Mouse (Mus musculus) layer of hippocampus, adult 9-10 months (tissue): ENCODE data around the gene Mpl.

Experiments used
- DNase-seq: peaks from one replicate; pipeline ENCODE4 v3.0.0; 2022; ENCODE audit warnings: low spot score

The Mpl gene

DNA sequence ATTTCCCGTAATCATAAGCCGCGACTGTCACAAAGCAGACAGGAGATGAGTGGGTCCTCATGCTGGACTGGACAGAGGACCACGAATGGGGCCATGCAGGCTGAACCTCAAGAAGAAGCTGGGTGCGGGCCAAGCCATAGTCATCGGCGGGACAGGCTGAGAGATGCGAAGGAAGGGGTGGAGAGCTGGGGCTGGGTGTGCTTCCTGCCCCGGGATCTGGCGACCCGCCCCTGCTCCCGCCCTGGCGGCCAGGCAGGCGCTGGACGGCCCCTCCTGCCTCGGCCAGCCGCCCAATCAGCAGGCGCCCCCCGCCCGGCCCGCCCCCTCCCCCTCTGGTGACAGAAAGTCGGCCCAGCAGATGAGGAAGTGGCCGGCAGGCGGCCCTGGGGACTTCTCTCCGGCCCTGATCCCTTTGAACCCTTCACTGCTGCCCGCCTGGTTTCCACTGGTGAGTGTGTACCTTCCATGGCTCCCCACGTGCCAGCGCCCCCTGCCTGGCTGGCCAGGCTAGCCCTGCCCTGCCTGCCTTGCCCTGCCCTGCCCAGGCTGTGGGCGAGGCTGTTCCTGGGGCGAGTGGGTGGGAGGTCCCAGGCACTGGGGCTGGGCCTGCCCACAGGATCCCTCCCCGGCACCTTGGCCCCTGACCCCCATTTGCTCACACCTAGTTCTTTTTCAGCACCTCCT, 29.4 kb downstream of the Mpl start, which contains the start of gene Elovl1:
TSS of gene Elovl1 (plus strand) at position 326 of the 684 bp plus-strand sequence.
- peak; percentile 38 for DNase-seq

DNA sequence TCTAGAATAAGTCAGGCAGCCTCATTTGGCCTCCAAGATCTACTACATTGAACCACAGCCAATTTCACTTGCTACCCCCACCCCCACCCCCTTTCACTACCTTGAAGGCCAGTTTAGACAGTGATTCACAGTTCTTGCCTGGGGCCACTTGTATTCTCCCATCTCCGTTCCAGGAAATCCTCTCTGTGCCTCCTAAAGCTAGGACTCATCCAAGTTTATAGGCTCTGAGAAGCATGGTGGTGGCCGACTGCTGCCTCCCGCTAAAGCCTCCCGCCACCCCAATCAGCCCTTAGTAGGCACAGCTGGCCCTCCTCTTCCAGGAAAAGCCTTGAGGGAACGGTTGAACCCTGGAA, 29.9 kb downstream of the Mpl start:
- DNase-seq: no peak

DNA sequence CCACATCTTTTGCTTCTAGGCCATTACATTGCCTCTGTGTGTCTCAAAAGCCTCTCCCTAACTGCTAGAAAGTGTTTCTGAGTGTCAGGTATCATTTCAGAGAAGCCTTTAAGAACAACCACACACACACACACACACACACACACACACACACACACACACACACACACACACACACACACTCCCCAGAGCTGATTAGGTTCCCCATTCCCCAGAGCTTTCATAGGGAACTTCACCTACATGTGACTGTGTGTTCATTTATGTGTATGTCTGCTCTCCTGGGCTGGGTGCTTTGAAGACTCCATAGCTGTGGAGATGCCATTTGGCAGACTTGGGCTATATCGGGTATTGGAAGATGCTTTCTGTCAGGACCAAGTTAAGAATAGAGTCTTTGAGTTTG, 31.9 kb downstream of the Mpl start:
- no peak for DNase-seq

DNA sequence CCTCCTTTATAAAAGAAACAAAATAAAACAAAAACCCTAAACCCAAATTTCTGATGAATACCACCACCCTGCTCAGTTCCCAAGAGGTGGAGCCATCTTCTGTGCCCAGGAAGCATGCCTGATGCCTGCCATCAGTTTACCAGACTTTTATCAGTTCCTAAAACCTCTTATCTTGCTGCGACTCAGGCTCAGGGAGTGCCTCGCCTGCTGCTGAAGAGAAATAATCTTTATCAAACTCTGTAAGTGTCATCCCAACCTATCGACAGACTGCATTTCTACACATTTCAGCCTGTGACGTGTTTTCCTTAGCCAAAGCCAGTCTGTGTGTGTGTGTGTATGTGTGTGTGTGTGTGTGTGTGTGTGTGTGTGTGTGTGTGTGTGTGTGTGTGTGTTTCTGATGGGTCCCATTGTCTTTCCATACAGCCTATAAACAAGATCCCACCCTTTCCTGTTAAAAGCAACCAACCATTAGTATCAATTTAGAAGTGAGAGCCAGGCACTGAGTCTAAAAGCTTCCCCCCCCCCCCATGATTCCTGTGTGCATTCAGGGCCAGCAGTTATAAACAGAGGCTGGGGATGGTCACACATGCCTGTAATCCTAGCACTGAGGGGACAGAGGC, 32.7 kb downstream of the Mpl start:
- DNase-seq: no peak

DNA sequence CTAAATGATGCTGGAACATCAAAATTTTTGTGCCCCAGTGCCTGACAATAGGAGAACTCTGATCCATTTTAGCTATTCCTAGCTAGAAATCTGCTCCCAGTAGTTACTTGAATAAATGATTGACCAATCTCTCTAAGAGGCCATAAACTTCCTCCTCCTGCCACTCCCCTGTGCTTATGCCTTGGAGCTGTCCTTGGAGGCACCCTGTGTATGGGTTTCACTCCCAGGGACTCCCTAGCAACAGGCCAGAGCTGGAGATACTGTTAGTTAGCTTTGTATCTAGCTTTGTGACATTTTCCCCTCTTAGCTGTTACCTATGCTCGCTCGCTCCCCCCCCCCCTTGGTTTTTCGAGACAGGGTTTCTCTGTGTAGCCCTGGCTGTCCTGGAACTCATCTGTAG, 35.9 kb downstream of the Mpl start:
- DNase-seq: no peak

DNA sequence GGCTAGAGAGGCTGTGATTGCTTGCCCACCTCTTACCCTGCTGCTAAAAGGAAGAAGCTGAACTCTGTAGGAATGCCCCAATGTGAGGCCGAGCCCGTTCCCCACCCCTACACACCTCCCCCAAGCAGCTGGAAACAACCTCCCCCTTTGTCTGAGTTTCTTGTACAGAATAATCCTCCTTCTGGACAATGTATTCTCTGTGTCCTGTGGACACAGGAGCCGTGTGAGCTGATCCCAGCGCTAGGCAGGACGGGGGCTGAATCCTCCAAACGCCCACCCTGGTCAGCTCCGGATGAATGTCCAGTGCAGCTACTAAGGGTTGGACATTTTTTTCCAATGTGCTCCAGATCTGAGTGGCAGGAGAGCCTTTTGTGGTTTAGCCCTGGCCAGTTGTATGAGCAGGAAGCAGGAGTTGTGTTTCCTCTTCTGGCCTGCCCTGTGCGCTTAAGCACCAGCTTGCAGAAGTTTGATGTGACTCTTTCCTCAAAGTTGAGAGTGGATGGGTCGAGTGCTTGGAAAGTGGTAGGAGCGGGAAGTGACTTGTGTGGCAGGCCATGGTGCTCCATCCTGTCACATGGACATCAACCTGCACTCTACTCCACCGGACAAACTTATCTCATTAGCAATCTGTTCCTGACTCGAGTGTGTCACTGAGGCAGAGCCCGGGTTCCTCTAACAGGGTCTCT, 40.1 kb downstream of the Mpl start:
- no peak for DNase-seq

DNA sequence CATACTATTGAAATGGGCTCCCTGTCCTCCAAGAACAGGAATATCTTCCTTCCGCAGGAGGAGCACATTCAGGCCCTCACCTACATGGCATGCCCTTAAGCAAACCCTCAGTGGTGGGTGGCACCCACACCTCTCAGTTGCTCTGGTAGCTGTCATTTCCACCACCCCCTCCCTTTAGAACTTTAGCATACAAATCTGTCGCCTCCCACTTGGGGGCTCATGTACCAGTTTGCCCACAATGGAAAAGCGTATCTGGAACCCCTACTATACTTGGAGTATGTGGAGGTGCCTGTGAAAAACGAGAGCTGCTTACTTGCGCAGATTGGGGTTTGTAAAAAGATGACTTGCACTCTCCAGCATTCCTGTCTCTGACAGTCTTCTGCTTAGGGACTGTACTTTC, 41.0 kb downstream of the Mpl start:
- DNase-seq: no peak

DNA sequence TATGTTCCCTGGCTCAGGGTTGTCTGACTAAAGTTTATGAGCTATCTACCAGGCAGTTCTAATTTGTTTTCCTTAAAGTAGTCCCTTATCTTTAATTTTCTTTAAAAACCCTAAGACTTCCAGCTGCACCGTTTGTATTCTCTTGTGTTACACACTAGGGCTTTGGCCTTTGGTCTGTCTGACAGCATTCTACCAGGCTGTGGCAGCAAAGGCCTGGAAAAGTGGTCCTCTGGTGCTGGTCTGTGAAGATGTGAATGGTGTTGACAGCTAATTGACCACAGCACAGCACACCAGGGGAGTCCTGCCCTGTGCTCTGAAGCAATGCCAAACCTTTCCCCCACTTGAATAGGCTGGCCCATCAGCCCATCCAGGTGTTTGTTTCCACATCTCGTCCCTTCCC, 41.5 kb downstream of the Mpl start:
- DNase-seq: no peak

DNA sequence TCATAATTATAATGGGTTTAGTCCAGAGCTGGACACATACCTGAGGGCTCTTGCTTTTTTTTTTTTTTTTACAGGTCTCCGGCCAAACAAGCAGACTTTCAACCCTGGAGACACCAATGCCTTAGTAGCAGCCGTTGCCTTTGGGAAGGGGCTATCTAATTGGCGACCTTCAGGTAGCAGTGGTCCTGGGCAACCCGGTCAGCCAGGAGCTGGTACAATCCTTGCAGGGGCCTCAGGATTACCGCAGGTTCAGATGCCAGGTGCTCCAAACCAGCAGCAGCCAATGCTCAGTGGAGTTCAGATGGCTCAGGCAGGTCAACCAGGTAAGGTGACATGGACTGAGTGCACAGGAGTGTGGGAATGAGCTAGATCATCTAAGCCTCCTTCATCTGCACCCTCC, 43.8 kb downstream of the Mpl start:
- no peak for DNase-seq

DNA sequence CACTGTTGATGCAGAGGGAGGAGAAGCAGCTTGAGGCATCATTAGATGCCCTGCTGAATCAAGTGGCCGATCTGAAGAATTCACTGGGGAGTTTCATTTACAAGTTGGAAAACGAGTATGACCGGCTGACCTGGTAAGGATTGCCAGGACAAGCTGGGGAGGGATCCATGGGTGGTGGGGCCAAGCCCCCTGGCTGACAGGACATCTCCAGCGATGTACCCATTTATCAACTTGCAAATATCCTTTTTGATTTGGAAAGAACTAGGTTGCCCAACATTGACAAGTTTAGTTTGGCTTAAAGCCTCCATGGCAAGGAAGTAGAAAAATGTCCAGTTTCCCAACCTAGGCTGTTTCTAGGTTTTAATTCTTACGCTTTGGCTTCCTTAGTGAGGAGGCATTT, 46.4 kb downstream of the Mpl start:
- no peak for DNase-seq

DNA sequence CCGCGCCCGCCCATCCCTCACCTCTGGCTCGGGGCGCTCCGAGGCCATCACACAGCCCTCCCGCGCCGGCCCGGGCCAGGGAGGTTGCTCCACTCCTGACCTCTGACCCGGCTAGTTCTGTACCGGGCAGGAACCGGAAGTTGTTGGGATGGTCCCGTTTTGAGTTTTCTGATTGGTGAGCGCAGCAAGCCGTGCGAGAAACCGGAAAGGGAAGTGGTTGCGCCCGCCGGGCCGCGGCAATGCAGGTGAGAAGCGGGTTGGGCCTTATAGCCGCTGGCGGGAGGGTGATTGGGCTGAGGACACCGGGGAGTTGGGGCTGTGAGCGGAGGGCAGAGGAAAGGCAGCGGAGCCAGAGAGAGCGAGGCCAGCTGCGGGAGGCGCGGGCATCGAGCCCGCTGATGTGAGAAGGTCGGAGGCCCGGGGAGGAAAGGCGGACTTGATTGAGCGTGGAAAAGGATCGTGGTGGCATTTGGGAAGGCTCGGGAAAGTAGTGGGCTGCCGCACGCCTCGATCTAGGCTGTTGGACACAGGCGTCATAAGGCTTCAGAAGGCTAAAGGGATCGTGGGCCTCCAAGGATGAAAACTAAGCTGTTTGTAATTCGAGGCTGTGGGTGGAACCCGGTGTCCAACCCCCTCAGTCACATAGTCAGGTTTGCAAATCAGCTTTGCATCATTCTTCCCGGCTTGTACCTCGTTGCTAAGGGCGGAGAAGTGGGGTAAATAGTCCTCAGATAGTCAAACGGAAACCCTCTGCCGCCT, 48.0 kb downstream of the Mpl start, which contains the start of the genes Szt2 and Med8:
TSS of gene Szt2 (minus strand) at position 132 of the 759 bp plus-strand sequence.
TSS of gene Med8 (plus strand) at position 196 of the 759 bp plus-strand sequence.
- DNase-seq: peak; percentile 68

DNA sequence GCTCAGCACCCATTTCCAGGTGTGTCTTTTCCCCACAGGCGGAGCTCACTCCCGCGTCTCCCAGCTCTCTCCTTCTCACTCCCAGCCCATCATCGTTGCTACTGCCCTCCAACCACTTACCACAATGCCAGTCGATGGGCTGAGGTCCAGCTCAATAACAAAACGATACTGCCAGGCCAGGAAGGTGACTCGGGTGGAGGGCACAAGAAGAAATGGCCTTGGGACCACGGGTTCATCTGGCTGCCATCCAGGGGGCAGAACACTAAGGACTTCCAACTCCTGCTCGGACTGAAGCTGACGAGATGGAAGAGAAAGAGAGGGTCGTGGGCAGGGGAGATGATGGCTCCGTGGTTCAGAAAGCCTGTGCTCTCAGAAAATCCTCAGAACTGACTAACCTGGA, 54.6 kb downstream of the Mpl start:
- DNase-seq: no peak

DNA sequence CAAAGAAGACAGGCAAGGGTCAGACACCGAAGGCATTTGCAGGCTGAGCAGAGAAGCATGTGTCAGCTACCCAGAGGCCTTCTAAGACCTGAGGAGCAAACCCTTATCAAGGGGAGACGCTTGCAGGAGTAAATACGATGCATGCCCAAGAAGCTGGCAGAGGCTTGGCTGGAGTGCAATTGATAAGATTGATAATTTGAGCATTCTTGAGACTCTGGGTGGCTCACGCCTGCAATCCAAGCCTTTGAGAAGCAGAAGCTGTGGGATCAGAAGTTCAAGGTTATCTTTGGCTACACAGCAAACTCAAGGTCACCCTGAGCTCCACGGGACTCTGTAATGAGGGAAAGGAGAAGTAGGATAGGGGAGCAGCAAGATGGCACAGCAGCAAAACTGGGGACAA, 55.4 kb downstream of the Mpl start:
- DNase-seq: no peak

DNA sequence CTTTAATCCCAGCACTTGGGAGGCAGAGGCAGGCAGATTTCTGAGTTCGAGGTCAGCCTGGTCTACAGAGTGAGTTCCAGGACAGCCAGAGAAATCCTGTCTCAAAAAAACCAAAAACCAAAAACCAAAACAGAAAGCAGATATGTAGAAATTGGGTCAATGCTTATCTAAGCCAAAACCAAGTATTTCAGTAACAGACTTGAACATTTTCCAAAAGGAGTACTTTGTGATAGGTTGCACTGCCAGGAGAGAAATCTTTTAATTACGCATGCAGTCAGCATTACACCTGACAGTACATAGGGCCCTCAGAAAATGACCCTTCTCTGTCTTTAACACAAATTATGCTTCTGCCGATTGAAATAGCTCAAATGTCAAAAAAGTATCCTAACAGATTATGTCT, 55.9 kb downstream of the Mpl start:
- DNase-seq: no peak

DNA sequence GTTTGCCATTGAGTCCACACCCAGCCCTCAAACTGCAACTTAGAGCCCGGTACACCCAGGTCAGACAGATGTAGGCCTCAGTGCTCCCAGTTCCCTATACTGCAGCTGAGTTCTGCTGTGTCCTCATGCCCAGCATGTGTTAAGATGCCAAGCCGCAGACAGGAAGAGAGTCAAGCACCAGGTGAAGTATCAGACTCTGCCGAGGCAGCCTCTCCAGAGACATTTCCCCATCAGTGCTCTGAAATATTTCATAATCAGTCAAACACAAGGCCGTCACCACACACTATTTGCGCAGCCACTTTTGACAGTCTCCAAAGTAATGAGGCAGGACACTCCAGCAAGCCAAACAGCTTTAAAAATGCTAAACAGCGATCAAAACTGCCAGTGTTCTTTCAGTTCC, 58.9 kb downstream of the Mpl start:
- no peak for DNase-seq

DNA sequence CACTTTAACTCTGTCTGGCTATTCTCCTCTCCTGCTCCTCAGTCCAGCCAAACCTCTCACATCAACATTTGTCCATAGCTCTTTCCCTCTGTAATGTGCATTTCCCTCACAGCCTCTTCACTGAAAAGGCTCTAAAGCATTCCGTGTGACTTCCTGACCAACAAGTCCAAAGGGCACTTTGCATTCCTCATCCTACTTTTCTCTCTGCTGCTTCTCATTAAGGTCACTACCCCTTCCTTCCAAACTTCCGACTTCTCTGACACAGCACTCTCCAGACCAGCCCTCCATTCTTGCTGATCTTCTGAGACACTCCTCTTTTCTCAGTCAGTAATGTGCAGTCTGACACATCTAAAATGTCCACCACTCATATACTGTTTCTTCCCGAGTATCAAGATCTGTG, 60.9 kb downstream of the Mpl start:
- DNase-seq: no peak

DNA sequence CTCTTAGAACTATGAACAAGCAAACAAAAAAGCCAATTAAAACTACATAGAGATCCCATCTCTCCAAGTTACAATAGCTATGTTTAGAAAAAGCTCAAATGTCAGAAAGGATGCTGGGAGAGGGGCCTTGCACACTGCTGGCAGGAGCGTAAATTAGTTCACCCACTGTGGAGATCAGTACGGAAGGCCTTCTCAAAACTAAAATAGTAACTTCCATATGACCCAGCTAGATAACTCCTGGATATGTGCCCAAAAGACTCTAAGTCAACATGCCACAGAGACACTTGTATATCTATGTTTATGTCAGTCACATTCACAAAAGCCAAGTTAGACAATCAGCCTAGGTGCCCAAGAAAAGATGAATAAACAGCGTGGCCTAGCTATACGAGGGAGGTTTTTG, 62.0 kb downstream of the Mpl start:
- no peak for DNase-seq

DNA sequence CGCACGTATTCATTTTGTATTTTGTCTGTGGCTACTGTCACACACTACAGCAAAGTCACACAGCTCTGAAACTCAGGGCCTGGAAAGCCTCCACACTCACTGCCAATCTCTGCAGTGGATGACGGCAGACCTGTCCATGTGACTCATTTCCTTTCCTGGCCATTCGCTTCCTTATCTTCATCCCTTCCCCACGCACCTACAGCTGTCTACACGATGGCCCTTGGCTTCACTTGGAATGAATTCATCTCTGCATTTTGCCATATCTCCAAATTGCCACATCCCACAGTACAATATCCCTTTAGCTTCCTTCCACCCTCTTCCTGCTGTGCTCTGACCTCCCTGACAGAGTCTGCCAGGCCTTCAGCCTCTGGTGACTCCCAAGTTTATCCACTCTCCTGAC, 62.8 kb downstream of the Mpl start:
- no peak for DNase-seq
